13 mouse cellular contexts compared by ENCODE assay signal in the genomic region with DNA sequence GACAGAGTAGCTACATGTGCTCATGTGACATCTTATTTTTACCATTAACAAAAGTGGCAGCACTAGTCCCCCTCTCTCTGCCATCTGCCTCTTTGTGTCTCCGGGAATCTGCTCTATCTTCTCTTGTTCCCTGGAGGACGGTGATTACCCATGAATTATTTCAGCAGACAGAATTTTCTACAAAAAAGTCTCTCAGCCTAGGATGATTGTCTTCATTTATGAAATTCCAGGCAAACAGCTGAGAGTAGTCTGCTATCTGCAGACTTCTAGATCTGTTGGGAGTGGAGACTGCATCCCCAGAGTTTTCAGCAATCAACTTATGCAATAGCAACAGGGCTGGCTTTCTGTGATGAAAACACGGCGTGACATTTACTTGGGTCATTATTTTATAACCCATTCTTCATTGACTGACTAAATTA.
DNase-seq lines count a peak whose midpoint lies in the region; ATAC-seq and TF ChIP-seq lines count a peak whose summit lies in the region.
"Had no signal": no experiment of that assay in that cellular context is flagged by ENCODE, and none has a peak within 500 bp of the region (broad histone marks: within the 10 kb centered on the region; RNA-seq: fewer than 3 reads in every experiment).

No protein-coding gene starts in this region.

- no peaks in the 10 kb centered on the region for H3K27me3 ChIP-seq in heart, embryonic 11.5 days (ENCODE audit: control insufficient read depth, insufficient read depth, low read length)
- H3K27me3 ChIP-seq in midbrain, postnatal 0 days (ENCODE audit: insufficient read depth, low read length): no peaks in the 10 kb centered on the region
- H3K27me3 ChIP-seq in midbrain, embryonic 15.5 days (replicated peaks): no peaks in the 10 kb centered on the region
- H3K27me3 ChIP-seq in liver, postnatal 0 days (ENCODE audit: insufficient read depth, low read length): no peaks in the 10 kb centered on the region
- H3K27me3 ChIP-seq: limb, embryonic 12.5 days had no signal

- H3K4me2 ChIP-seq in heart, embryonic 11.5 days: no peak overlapping the region
- no peak overlapping the region for H3K4me2 ChIP-seq in midbrain, postnatal 0 days (ENCODE audit: low read depth, low read length, poor library complexity, severe bottlenecking)
- no peak overlapping the region for H3K4me2 ChIP-seq in midbrain, embryonic 15.5 days
- H3K4me2 ChIP-seq in liver, postnatal 0 days (ENCODE audit: low read depth, low read length): no peak overlapping the region
- H3K4me2 ChIP-seq: limb, embryonic 12.5 days had no signal

- H3K4me3 ChIP-seq in heart, embryonic 11.5 days (ENCODE audit: low read depth, low read length): no peak overlapping the region
- H3K4me3 ChIP-seq in midbrain, postnatal 0 days (ENCODE audit: low read depth, low read length): no peak overlapping the region
- H3K4me3 ChIP-seq in midbrain, embryonic 15.5 days: no peak overlapping the region
- no peak overlapping the region for H3K4me3 ChIP-seq in liver, postnatal 0 days (ENCODE audit: low read depth, low read length)
- H3K4me3 ChIP-seq: erythroblast, embryonic 14.5 days; limb, embryonic 12.5 days; myocyte had no signal

- no peak overlapping the region for H3K9ac ChIP-seq in heart, embryonic 11.5 days (ENCODE audit: low read depth, low read length)
- no peak overlapping the region for H3K9ac ChIP-seq in midbrain, postnatal 0 days (replicated peaks; ENCODE audit: low read length, poor library complexity, severe bottlenecking)
- no peak overlapping the region for H3K9ac ChIP-seq in midbrain, embryonic 15.5 days
- no peak overlapping the region for H3K9ac ChIP-seq in liver, postnatal 0 days (replicated peaks)
- H3K9ac ChIP-seq: limb, embryonic 12.5 days had no signal

- no peak for ATAC-seq in heart, embryonic 11.5 days (replicated peaks; ENCODE audit: insufficient number of reproducible peaks, low FRiP score, low TSS enrichment)
- no peak for ATAC-seq in midbrain, postnatal 0 days (ENCODE audit: low FRiP score)
- no peak for ATAC-seq in midbrain, embryonic 15.5 days (replicated peaks)
- ATAC-seq in liver, postnatal 0 days: no peak
- ATAC-seq: activated CD4-positive, CD25-positive, alpha-beta regulatory T cell, adult 4 months; intestine, postnatal 0 days had no signal

- no peak overlapping the region for H3K27ac ChIP-seq in heart, embryonic 11.5 days (ENCODE audit: low read depth, low read length)
- no peak overlapping the region for H3K27ac ChIP-seq in midbrain, postnatal 0 days (ENCODE audit: low read depth, low read length)
- H3K27ac ChIP-seq in midbrain, embryonic 15.5 days: no peak overlapping the region
- no peak overlapping the region for H3K27ac ChIP-seq in liver, postnatal 0 days (ENCODE audit: low read depth)
- H3K27ac ChIP-seq: limb, embryonic 12.5 days had no signal

- DNase-seq in adrenal gland, postnatal 10 days: peak; percentile 17
- DNase-seq in adrenal gland, adult 8-10 months: no peak
- DNase-seq in heart, adult 8-10 months (ENCODE audit: low spot score): peak; percentile 56
- peak; percentile 12 for DNase-seq in midbrain, postnatal 0 days (ENCODE audit: low spot score)
- DNase-seq in telencephalon, adult 2 months (ENCODE audit: low read depth, low spot score): peak; percentile 56
- no peak for DNase-seq in liver, postnatal 0 days

- H3K9me3 ChIP-seq in heart, embryonic 11.5 days (replicated peaks; ENCODE audit: control insufficient read depth, low read length): no peaks in the 10 kb centered on the region
- no peaks in the 10 kb centered on the region for H3K9me3 ChIP-seq in midbrain, postnatal 0 days (ENCODE audit: low read length)
- H3K9me3 ChIP-seq in midbrain, embryonic 15.5 days: no peaks in the 10 kb centered on the region
- H3K9me3 ChIP-seq in liver, postnatal 0 days (ENCODE audit: low read length): no peaks in the 10 kb centered on the region
- H3K9me3 ChIP-seq: limb, embryonic 12.5 days had no signal

- 75% methylated on average over 4 of the region's 4 CpGs for WGBS in heart, embryonic 11.5 days (ENCODE audit: insufficient replicate concordance)
- 49% methylated on average over 4 of the region's 4 CpGs for WGBS in midbrain, postnatal 0 days
- 44% methylated on average over 4 of the region's 4 CpGs for WGBS in midbrain, embryonic 15.5 days
- 78% methylated on average over 4 of the region's 4 CpGs for WGBS in liver, postnatal 0 days (ENCODE audit: insufficient replicate concordance)

- H3K36me3 ChIP-seq in heart, embryonic 11.5 days (ENCODE audit: control insufficient read depth, insufficient read depth, low read length): no peaks in the 10 kb centered on the region
- no peaks in the 10 kb centered on the region for H3K36me3 ChIP-seq in midbrain, postnatal 0 days (ENCODE audit: insufficient read depth, low read length)
- H3K36me3 ChIP-seq in midbrain, embryonic 15.5 days (replicated peaks): no peaks in the 10 kb centered on the region
- no peaks in the 10 kb centered on the region for H3K36me3 ChIP-seq in liver, postnatal 0 days (replicated peaks; ENCODE audit: insufficient read depth, low read length)
- H3K36me3 ChIP-seq: limb, embryonic 12.5 days had no signal

- no peak for TF ChIP-seq CTCF in midbrain, postnatal 0 days (IDR thresholded peaks at IDR 0.05)
- TF ChIP-seq CTCF in liver, postnatal 0 days (IDR thresholded peaks at IDR 0.05; ENCODE audit: low read depth): no peak

- TF ChIP-seq EP300 in liver, postnatal 0 days (IDR thresholded peaks at IDR 0.05; ENCODE audit: low read depth): no peak

- H3K4me1 ChIP-seq in heart, embryonic 11.5 days (ENCODE audit: control insufficient read depth, insufficient read depth, low read length): no peaks in the 10 kb centered on the region
- H3K4me1 ChIP-seq in midbrain, postnatal 0 days (ENCODE audit: insufficient read depth, low read length): no peaks in the 10 kb centered on the region
- no peaks in the 10 kb centered on the region for H3K4me1 ChIP-seq in midbrain, embryonic 15.5 days
- H3K4me1 ChIP-seq in liver, postnatal 0 days (ENCODE audit: insufficient read depth): 0 out of 2 replicates have a peak, but pooled peaks cover 2% of the 10 kb centered on the region

Comparison
In these comparisons a context has a peak if more than half of its experiments do, and no peak if none do; other contexts are left out.
1. DNase-seq: peak in adrenal gland, postnatal 10 days (single experiment), heart, adult 8-10 months (single experiment), midbrain, postnatal 0 days (single experiment) and telencephalon, adult 2 months (single experiment); none in adrenal gland, adult 8-10 months (single experiment) and liver, postnatal 0 days (single experiment).